Comparison of ENCODE assay signal across 16 mouse cellular contexts in genomic region chr6:6015616-6016015, GRCm38 (mm10).
DNase-seq lines count a peak whose midpoint lies in the region; ATAC-seq and TF ChIP-seq lines count a peak whose summit lies in the region.
"Had no signal": no experiment of that assay in that cellular context is flagged by ENCODE, and none has a peak within 500 bp of the region (broad histone marks: within the 10 kb centered on the region; RNA-seq: fewer than 3 reads in every experiment).

No protein-coding gene starts in this region.

- intact Hi-C loops in heart, postnatal 36 days (cut with DNase I), result no loop called here
- intact Hi-C loops in gastrocnemius, postnatal 14 days (cut with DNase I; ENCODE audit: low total_unique reads), result no loop called here

- peak overlapping the region; percentile 47 for H3K4me2 ChIP-seq in heart, embryonic 16.5 days (ENCODE audit: low read depth, low read length)
- H3K4me2 ChIP-seq in lung, embryonic 14.5 days, result peak overlapping the region; percentile 28; the same call in 1 of the 2 replicates
- H3K4me2 ChIP-seq in hindbrain, postnatal 0 days (ENCODE audit: low read depth, low read length), result 0 out of 2 replicates have a peak overlapping the region, but pooled peaks have one; percentile 14
- H3K4me2 ChIP-seq: embryonic facial prominence, embryonic 15.5 days; liver, embryonic 13.5 days; neural tube, embryonic 12.5 days had no signal

- H3K36me3 ChIP-seq in heart, embryonic 16.5 days (ENCODE audit: control insufficient read depth, insufficient read depth), result no peaks in the 10 kb centered on the region
- H3K36me3 ChIP-seq in lung, embryonic 14.5 days (ENCODE audit: insufficient read depth), result no peaks in the 10 kb centered on the region
- H3K36me3 ChIP-seq in hindbrain, postnatal 0 days (ENCODE audit: insufficient read depth, low read length), result no peaks in the 10 kb centered on the region
- H3K36me3 ChIP-seq: embryonic facial prominence, embryonic 15.5 days; liver, embryonic 13.5 days; neural tube, embryonic 12.5 days had no signal

- no peaks in the 10 kb centered on the region for H3K4me1 ChIP-seq in heart, embryonic 16.5 days (ENCODE audit: control insufficient read depth, insufficient read depth, low read length)
- no peaks in the 10 kb centered on the region for H3K4me1 ChIP-seq in lung, embryonic 14.5 days (ENCODE audit: insufficient read depth)
- no peaks in the 10 kb centered on the region for H3K4me1 ChIP-seq in hindbrain, postnatal 0 days (ENCODE audit: insufficient read depth, low read length)
- H3K4me1 ChIP-seq: embryonic facial prominence, embryonic 15.5 days; liver, embryonic 13.5 days; neural tube, embryonic 12.5 days had no signal

- H3K9me3 ChIP-seq in heart, embryonic 16.5 days (replicated peaks; ENCODE audit: control insufficient read depth, low read length), result no peaks in the 10 kb centered on the region
- no peaks in the 10 kb centered on the region for H3K9me3 ChIP-seq in lung, embryonic 14.5 days (ENCODE audit: low read depth, low read length)
- no peaks in the 10 kb centered on the region for H3K9me3 ChIP-seq in hindbrain, postnatal 0 days (ENCODE audit: low read length)
- H3K9me3 ChIP-seq: embryonic facial prominence, embryonic 15.5 days; liver, embryonic 13.5 days; neural tube, embryonic 12.5 days had no signal

- WGBS in heart, embryonic 16.5 days, result 36% methylated on average over 15 of the region's 15 CpGs
- WGBS in lung, embryonic 14.5 days, result 47% methylated on average over 15 of the region's 15 CpGs
- 70% methylated on average over 15 of the region's 15 CpGs for WGBS in hindbrain, postnatal 0 days

- no peak for TF ChIP-seq CTCF in lung, embryonic 14.5 days (IDR thresholded peaks at IDR 0.05; ENCODE audit: low read depth)
- no peak for TF ChIP-seq CTCF in brain, embryonic 14.5 days (IDR thresholded peaks at IDR 0.05; ENCODE audit: borderline replicate concordance, extremely low read depth, insufficient read depth, insufficient read length)
- no peak for TF ChIP-seq CTCF in hindbrain, postnatal 0 days (IDR thresholded peaks at IDR 0.05; ENCODE audit: low read depth)

- H3K27me3 ChIP-seq in heart, embryonic 16.5 days (ENCODE audit: control insufficient read depth, insufficient read depth, low read length), result no peaks in the 10 kb centered on the region
- no peaks in the 10 kb centered on the region for H3K27me3 ChIP-seq in lung, embryonic 14.5 days (ENCODE audit: insufficient read depth, low read length)
- H3K27me3 ChIP-seq in hindbrain, postnatal 0 days (ENCODE audit: insufficient read depth, low read length), result no peaks in the 10 kb centered on the region
- H3K27me3 ChIP-seq: liver, embryonic 13.5 days; neural tube, embryonic 12.5 days had no signal

- H3K9ac ChIP-seq in heart, embryonic 16.5 days (ENCODE audit: low read length), result no peak overlapping the region
- H3K9ac ChIP-seq in lung, embryonic 14.5 days, result no peak overlapping the region
- no peak overlapping the region for H3K9ac ChIP-seq in hindbrain, postnatal 0 days (replicated peaks; ENCODE audit: low read length)
- H3K9ac ChIP-seq: embryonic facial prominence, embryonic 15.5 days; liver, embryonic 13.5 days; neural tube, embryonic 12.5 days had no signal

- ATAC-seq in heart, embryonic 16.5 days (replicated peaks; ENCODE audit: extremely low read depth, insufficient read depth, low FRiP score), result no peak
- no peak for ATAC-seq in lung, embryonic 14.5 days (ENCODE audit: insufficient read depth)
- ATAC-seq in hindbrain, postnatal 0 days, result no peak
- ATAC-seq: activated CD4-positive, CD25-positive, alpha-beta regulatory T cell, adult 4 months; CD4-positive, CD25-positive, alpha-beta regulatory T cell, adult 4 months had no signal

- H3K4me3 ChIP-seq in heart, embryonic 16.5 days (ENCODE audit: low read length), result peak overlapping the region; percentile 27
- H3K4me3 ChIP-seq in lung, embryonic 14.5 days (ENCODE audit: low read depth, low read length), result no peak overlapping the region
- no peak overlapping the region for H3K4me3 ChIP-seq in hindbrain, postnatal 0 days (ENCODE audit: low read length)
- H3K4me3 ChIP-seq: embryonic facial prominence, embryonic 15.5 days; liver, embryonic 13.5 days; neural tube, embryonic 12.5 days had no signal

- no peak overlapping the region for H3K27ac ChIP-seq in heart, embryonic 16.5 days (ENCODE audit: low read length)
- no peak overlapping the region for H3K27ac ChIP-seq in lung, embryonic 14.5 days (ENCODE audit: low read depth)
- H3K27ac ChIP-seq in hindbrain, postnatal 0 days, result no peak overlapping the region
- H3K27ac ChIP-seq: embryonic facial prominence, embryonic 15.5 days; liver, embryonic 13.5 days; neural tube, embryonic 12.5 days had no signal

- DNase-seq in heart, postnatal 36 days, result no peak
- DNase-seq in lung, embryonic 14.5 days, result no peak
- DNase-seq in lung, postnatal 36 days, result no peak
- peak; percentile 71 for DNase-seq in brain, embryonic 14.5 days (ENCODE audit: low read depth)
- DNase-seq in hindbrain, postnatal 0 days (ENCODE audit: low spot score), result peak; percentile 39
- no peak for DNase-seq in gastrocnemius, postnatal 14 days
- DNase-seq: cerebellum, adult 18-20 months; gastrocnemius, postnatal 36 days; left cerebral cortex, postnatal 4 days; liver, embryonic 13.5 days; lung, postnatal 10 days had no signal

- no peak for TF ChIP-seq POLR2A in brain, embryonic 14.5 days (IDR thresholded peaks at IDR 0.05; ENCODE audit: borderline replicate concordance, extremely low read depth, insufficient read depth, insufficient read length, poor library complexity, severe bottlenecking)

Comparison
In these comparisons a context has a peak if more than half of its experiments do, and no peak if none do; other contexts are left out.
1. DNase-seq: peak in brain, embryonic 14.5 days (single experiment) and hindbrain, postnatal 0 days (single experiment); none in heart, postnatal 36 days (0 of 2), lung, embryonic 14.5 days (single experiment), lung, postnatal 36 days (single experiment) and gastrocnemius, postnatal 14 days (single experiment).
2. Peak in every context shown above with its lines, with median percentiles within 50 percentile points of each other: H3K4me2 ChIP-seq.